Comparison of ENCODE assay signal across 9 mouse cellular contexts in the genomic region with DNA sequence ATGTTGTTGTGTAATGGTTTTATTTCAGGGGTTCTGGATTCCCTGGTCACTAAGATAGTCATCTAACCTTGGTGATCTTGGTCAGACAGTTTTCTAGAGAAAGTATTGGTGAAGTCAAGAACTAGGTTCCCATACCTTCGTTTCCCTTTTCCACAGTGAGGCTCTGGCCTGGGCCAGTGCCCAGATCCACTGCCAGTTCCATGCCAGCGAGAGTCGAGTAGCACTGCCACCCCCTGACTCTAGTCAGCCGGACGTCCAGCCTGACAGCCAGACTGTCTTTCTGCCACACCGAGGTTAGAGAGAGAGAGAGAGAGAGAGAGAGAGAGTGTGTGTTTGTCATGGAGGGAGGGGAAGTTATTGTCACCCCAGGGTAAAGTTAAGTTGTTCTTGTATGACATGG. TPM values are rescaled to one million over a fixed set of nuclear protein-coding genes. Genes with fewer than 3 reads are reported as not detected.
DNase-seq lines count a peak whose midpoint lies in the region; ATAC-seq and TF ChIP-seq lines count a peak whose summit lies in the region.
"Had no signal": no experiment of that assay in that cellular context is flagged by ENCODE, and none has a peak within 500 bp of the region (broad histone marks: within the 10 kb centered on the region; RNA-seq: fewer than 3 reads in every experiment).

No protein-coding gene starts in this region.

- no peak for ATAC-seq in embryonic facial prominence, embryonic 14.5 days (ENCODE audit: low read depth)
- no peak for ATAC-seq in intestine, embryonic 15.5 days
- no peak for ATAC-seq in neural tube, embryonic 12.5 days (ENCODE audit: low FRiP score, low read depth)

- H3K4me1 ChIP-seq in embryonic facial prominence, embryonic 14.5 days (ENCODE audit: control insufficient read depth, insufficient read depth, low read length), result peaks cover 37% of the 10 kb centered on the region
- H3K4me1 ChIP-seq in intestine, embryonic 15.5 days (replicated peaks), result peaks cover 30% of the 10 kb centered on the region
- peaks cover 42% of the 10 kb centered on the region for H3K4me1 ChIP-seq in neural tube, embryonic 12.5 days

- no peaks in the 10 kb centered on the region for H3K27me3 ChIP-seq in embryonic facial prominence, embryonic 14.5 days (replicated peaks; ENCODE audit: control insufficient read depth, insufficient read depth, low read length)
- H3K27me3 ChIP-seq in intestine, embryonic 15.5 days (replicated peaks), result no peaks in the 10 kb centered on the region
- H3K27me3 ChIP-seq in neural tube, embryonic 12.5 days (replicated peaks), result no peaks in the 10 kb centered on the region

- peak overlapping the region; percentile 65 for H3K4me3 ChIP-seq in layer of hippocampus, adult 2 months
- H3K4me3 ChIP-seq in embryonic facial prominence, embryonic 14.5 days (ENCODE audit: low read depth, low read length), result peak overlapping the region; percentile 87
- peak overlapping the region; percentile 84 for H3K4me3 ChIP-seq in intestine, embryonic 15.5 days (replicated peaks)
- peak overlapping the region; percentile 94 for H3K4me3 ChIP-seq in neural tube, embryonic 12.5 days

- no peak for DNase-seq in layer of hippocampus, adult 2 months (ENCODE audit: low spot score in 2 of 2)
- DNase-seq in layer of hippocampus, adult 18-20 months (ENCODE audit: low spot score in 2 of 2), result no peak
- no peak for DNase-seq in embryonic facial prominence, embryonic 14.5 days (ENCODE audit: low spot score)
- DNase-seq in layer of hippocampus, postnatal 10 days (ENCODE audit: low spot score in 2 of 2), result no peak
- no peak for DNase-seq in left cerebral cortex, adult 8-10 months (ENCODE audit: low spot score in 2 of 2)
- no peak for DNase-seq in cerebellum, adult 18-20 months
- DNase-seq: right cerebral cortex, postnatal 25 days had no signal

- peak overlapping the region; percentile 96 for H3K4me2 ChIP-seq in embryonic facial prominence, embryonic 14.5 days (ENCODE audit: low read depth, low read length)
- H3K4me2 ChIP-seq in intestine, embryonic 15.5 days (replicated peaks), result peak overlapping the region; percentile 94
- H3K4me2 ChIP-seq in neural tube, embryonic 12.5 days (replicated peaks), result peak overlapping the region; percentile 96

- peaks cover 48% of the 10 kb centered on the region for H3K36me3 ChIP-seq in embryonic facial prominence, embryonic 14.5 days (ENCODE audit: control insufficient read depth, insufficient read depth, low read length)
- peaks cover 20% of the 10 kb centered on the region for H3K36me3 ChIP-seq in intestine, embryonic 15.5 days
- H3K36me3 ChIP-seq in neural tube, embryonic 12.5 days, result peaks cover 40% of the 10 kb centered on the region

- TF ChIP-seq CTCF in layer of hippocampus, adult 2 months (conservative IDR thresholded peaks at IDR 0.05), result no peak

- H3K9me3 ChIP-seq in embryonic facial prominence, embryonic 14.5 days (ENCODE audit: control insufficient read depth, low read length), result no peaks in the 10 kb centered on the region
- no peaks in the 10 kb centered on the region for H3K9me3 ChIP-seq in intestine, embryonic 15.5 days
- H3K9me3 ChIP-seq in neural tube, embryonic 12.5 days, result no peaks in the 10 kb centered on the region

- H3K27ac ChIP-seq in layer of hippocampus, adult 2 months, result no peak overlapping the region; the same call in 1 of the 2 replicates
- H3K27ac ChIP-seq in embryonic facial prominence, embryonic 14.5 days (replicated peaks; ENCODE audit: low read depth, low read length), result no peak overlapping the region
- no peak overlapping the region for H3K27ac ChIP-seq in intestine, embryonic 15.5 days
- no peak overlapping the region for H3K27ac ChIP-seq in neural tube, embryonic 12.5 days

- 84% methylated on average over 6 of the region's 6 CpGs for WGBS in embryonic facial prominence, embryonic 14.5 days
- WGBS in intestine, embryonic 15.5 days, result 78% methylated on average over 6 of the region's 6 CpGs
- WGBS in neural tube, embryonic 12.5 days, result 84% methylated on average over 6 of the region's 6 CpGs

- peak overlapping the region; percentile 87; the same call in 1 of the 2 replicates for H3K9ac ChIP-seq in embryonic facial prominence, embryonic 14.5 days (ENCODE audit: low read depth, low read length)
- H3K9ac ChIP-seq in intestine, embryonic 15.5 days, result no peak overlapping the region
- H3K9ac ChIP-seq in neural tube, embryonic 12.5 days, result no peak overlapping the region; the same call in 1 of the 2 replicates

RNA-seq across cellular contexts. Expression of gene Gba2, which starts 1.1 kb away (rescaled TPM):
- 10 to 100 TPM; 61.0 to 64.4 TPM for total RNA-seq in layer of hippocampus, adult 2 months (2021)
- total RNA-seq in layer of hippocampus, adult 18-20 months (2021), result 10 to 100 TPM; 58.8 to 65.2 TPM
- 15.1 and 19.1 TPM in 2 replicates for polyA plus RNA-seq in embryonic facial prominence, embryonic 14.5 days (2014; fragmentation: Nextera tagmentation; extraction: Ambion mirVana)
- polyA plus RNA-seq in intestine, embryonic 15.5 days (2015; fragmentation: Nextera tagmentation; extraction: Ambion mirVana), result 13.7 and 15.4 TPM in 2 replicates
- 50.4 and 55.4 TPM in 2 replicates for polyA plus RNA-seq in neural tube, embryonic 12.5 days (2016; fragmentation: Nextera tagmentation; extraction: Ambion mirVana)
- 10 to 100 TPM; 56.8 to 57.7 TPM for total RNA-seq in layer of hippocampus, postnatal 10 days (2021)
- 10 to 100 TPM; 62.1 to 69.7 (median 65.6) TPM for total RNA-seq in left cerebral cortex, adult 8-10 months (2022)

RNA-seq across cellular contexts. Expression of gene Rgp1, which starts 1.2 kb away (rescaled TPM):
- 10 to 100 TPM; 45.3 to 49.9 TPM for total RNA-seq in layer of hippocampus, adult 2 months (2021)
- 10 to 100 TPM; 43.6 to 48.0 TPM for total RNA-seq in layer of hippocampus, adult 18-20 months (2021)
- polyA plus RNA-seq in embryonic facial prominence, embryonic 14.5 days (2014; fragmentation: Nextera tagmentation; extraction: Ambion mirVana), result 25.1 and 25.7 TPM in 2 replicates
- polyA plus RNA-seq in intestine, embryonic 15.5 days (2015; fragmentation: Nextera tagmentation; extraction: Ambion mirVana), result 20.9 and 23.3 TPM in 2 replicates
- polyA plus RNA-seq in neural tube, embryonic 12.5 days (2016; fragmentation: Nextera tagmentation; extraction: Ambion mirVana), result 29.5 and 36.3 TPM in 2 replicates
- total RNA-seq in layer of hippocampus, postnatal 10 days (2021), result 10 to 100 TPM; 46.2 to 53.6 TPM
- total RNA-seq in left cerebral cortex, adult 8-10 months (2022), result 10 to 100 TPM; 47.0 to 60.5 (median 49.8) TPM

RNA-seq across cellular contexts. Expression of gene Msmp, which starts 4.6 kb away (rescaled TPM):
- not detected for total RNA-seq in layer of hippocampus, adult 2 months (2021)
- not detected for total RNA-seq in layer of hippocampus, adult 18-20 months (2021)
- polyA plus RNA-seq in embryonic facial prominence, embryonic 14.5 days (2014; fragmentation: Nextera tagmentation; extraction: Ambion mirVana), result 1.3 and 1.5 TPM in 2 replicates
- 0.75 TPM in 1 of 2 replicates, not detected in the other for polyA plus RNA-seq in intestine, embryonic 15.5 days (2015; fragmentation: Nextera tagmentation; extraction: Ambion mirVana)
- 1.3 and 2.8 TPM in 2 replicates for polyA plus RNA-seq in neural tube, embryonic 12.5 days (2016; fragmentation: Nextera tagmentation; extraction: Ambion mirVana)
- total RNA-seq in layer of hippocampus, postnatal 10 days (2021), result not detected
- total RNA-seq in left cerebral cortex, adult 8-10 months (2022), result 1 to 10 TPM in 1 of 4 experiments, not detected in 3; 1.1 TPM

RNA-seq across cellular contexts. Expression of gene Tln1, which starts 17.2 kb away (rescaled TPM):
- total RNA-seq in layer of hippocampus, adult 2 months (2021), result 10 to 100 TPM; 36.4 to 42.9 TPM
- total RNA-seq in layer of hippocampus, adult 18-20 months (2021), result 10 to 100 TPM; 35.8 to 42.1 TPM
- 67.8 and 70.2 TPM in 2 replicates for polyA plus RNA-seq in embryonic facial prominence, embryonic 14.5 days (2014; fragmentation: Nextera tagmentation; extraction: Ambion mirVana)
- polyA plus RNA-seq in intestine, embryonic 15.5 days (2015; fragmentation: Nextera tagmentation; extraction: Ambion mirVana), result 61.4 and 61.9 TPM in 2 replicates
- polyA plus RNA-seq in neural tube, embryonic 12.5 days (2016; fragmentation: Nextera tagmentation; extraction: Ambion mirVana), result 59.6 and 65.6 TPM in 2 replicates
- 10 to 100 TPM; 54.4 to 69.7 TPM for total RNA-seq in layer of hippocampus, postnatal 10 days (2021)
- total RNA-seq in left cerebral cortex, adult 8-10 months (2022), result 10 to 100 TPM; 38.8 to 55.7 (median 46.1) TPM

RNA-seq across cellular contexts. Expression of gene Creb3, which starts 17.6 kb away (rescaled TPM):
- 10 to 100 TPM; 70.3 to 75.1 TPM for total RNA-seq in layer of hippocampus, adult 2 months (2021)
- total RNA-seq in layer of hippocampus, adult 18-20 months (2021), result 10 to 100 TPM; 67.4 to 74.5 TPM
- polyA plus RNA-seq in embryonic facial prominence, embryonic 14.5 days (2014; fragmentation: Nextera tagmentation; extraction: Ambion mirVana), result 79.6 and 83.0 TPM in 2 replicates
- polyA plus RNA-seq in intestine, embryonic 15.5 days (2015; fragmentation: Nextera tagmentation; extraction: Ambion mirVana), result 62.7 and 69.5 TPM in 2 replicates
- 68.0 and 71.0 TPM in 2 replicates for polyA plus RNA-seq in neural tube, embryonic 12.5 days (2016; fragmentation: Nextera tagmentation; extraction: Ambion mirVana)
- total RNA-seq in layer of hippocampus, postnatal 10 days (2021), result 10 to 100 TPM; 65.9 to 75.4 TPM
- total RNA-seq in left cerebral cortex, adult 8-10 months (2022), result 10 to 100 TPM; 68.2 to 77.9 (median 73.6) TPM
